Mouse (Mus musculus) hindbrain, embryonic 11.5 days (tissue): ENCODE measurements at regions not wholly inside any gene's neighbourhood (a gene's known extent, or its start where the extent isn't known, plus 50 kb on each side); places are given as distances from the start of the nearest gene placed in this dataset.
A peak's percentile ranks its signal among the peaks of the same experiment; 100 is the strongest.

Source experiments
- ATAC-seq: fragments of 200-750 bp; cut with Nextera tagmentation; 2 replicates; pipeline ENCODE4 v1.8.0; 2017; ENCODE audit warnings: mild to moderate bottlenecking, moderate TSS enrichment, moderate library complexity; ENCODE audit not compliant: low FRiP score
- DNase-seq: peaks from one replicate; pipeline ENCODE4 v3.0.0-alpha.2; 2015; ENCODE audit warnings: low spot score
- H3K27ac ChIP-seq: fragments of 300-500 bp; sonication (generic); 2 replicates; pipeline ENCODE4 v1.5.1; 2014; ENCODE audit warnings: mild to moderate bottlenecking, low read depth, low read length
- H3K27me3 ChIP-seq: fragments of 300-500 bp; sonication (generic); 2 replicates; pipeline ENCODE4 v1.6.1; 2014; ENCODE audit warnings: mild to moderate bottlenecking, low read length, moderate library complexity, mixed read lengths; ENCODE audit not compliant: control insufficient read depth, insufficient read depth
- H3K36me3 ChIP-seq: fragments of 300-500 bp; sonication (generic); 2 replicates; pipeline ENCODE4 v1.6.1; 2014; ENCODE audit warnings: mild to moderate bottlenecking, low read length, moderate library complexity, mixed read lengths; ENCODE audit not compliant: control insufficient read depth, insufficient read depth
- H3K4me1 ChIP-seq: fragments of 300-500 bp; sonication (generic); replicated peaks from 2 replicates; pipeline ENCODE4 v1.6.1; 2014; ENCODE audit warnings: low read length, mixed read lengths; ENCODE audit not compliant: control insufficient read depth, insufficient read depth
- H3K4me2 ChIP-seq: fragments of 300-500 bp; sonication (generic); replicated peaks from 2 replicates; pipeline ENCODE4 v1.6.1; 2014; ENCODE audit warnings: mild to moderate bottlenecking, low read depth, low read length
- H3K4me3 ChIP-seq: fragments of 300-500 bp; sonication (generic); 2 replicates; pipeline ENCODE4 v1.5.1; 2014; ENCODE audit warnings: low read depth, low read length
- H3K9ac ChIP-seq: fragments of 300-500 bp; sonication (generic); 2 replicates; pipeline ENCODE4 v1.6.1; 2014; ENCODE audit warnings: low read depth, low read length
- H3K9me3 ChIP-seq: fragments of 300-500 bp; sonication (generic); 2 replicates; pipeline ENCODE4 v1.6.1; 2016; ENCODE audit warnings: low read length; ENCODE audit not compliant: control insufficient read depth
- WGBS: fragments of 180-500 bp; shearing (Covaris S2); extraction: QIAGEN DNeasy Blood & Tissue Kit; methylation state at CpG from one replicate; pipeline ENCODE4 v1.1.7; 2014; 5-methylcytosine and 5-hydroxymethylcytosine counted together

DNA sequence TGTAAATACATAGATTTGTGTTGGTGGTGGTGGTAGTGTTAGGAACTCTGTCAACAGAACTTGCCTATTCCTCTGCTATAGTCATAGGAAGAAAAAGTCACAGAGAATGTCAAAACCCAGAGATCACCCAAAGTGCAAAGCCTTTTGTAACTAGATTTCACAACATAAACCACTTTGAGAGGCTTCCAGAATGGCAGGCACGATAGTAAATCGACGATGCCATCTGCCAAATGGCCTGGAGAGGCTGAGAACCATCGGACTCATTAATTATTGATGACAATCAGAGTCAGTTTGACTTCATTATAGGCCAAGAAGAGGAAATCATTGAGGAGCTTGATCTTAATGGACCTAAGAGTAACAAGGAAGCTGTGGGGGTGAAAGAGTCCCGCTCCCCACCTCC is 207.6 kb upstream of the Kirrel3 start:
- H3K36me3 ChIP-seq, result no peaks in the 10 kb centered on the region
- H3K4me1 ChIP-seq, result no peaks in the 10 kb centered on the region
- ATAC-seq (no peak), DNase-seq (no peak)
- no peak overlapping the region for H3K4me3 ChIP-seq
- no peak overlapping the region for H3K9ac ChIP-seq
- H3K9me3 ChIP-seq, result no peaks in the 10 kb centered on the region
- H3K27ac ChIP-seq, result no peak overlapping the region
- H3K4me2 ChIP-seq, result no peak overlapping the region
- no peaks in the 10 kb centered on the region for H3K27me3 ChIP-seq
- 78% methylated on average over 5 of the region's 5 CpGs for WGBS

GRCm38 (mm10) chr9:34279386-34279785 is 206.3 kb upstream of the Kirrel3 start:
- Histone ChIP-seq H3K27me3 (no peaks in the 10 kb centered on the region), H3K9ac (no peak overlapping the region), H3K9me3 (no peaks in the 10 kb centered on the region), H3K27ac (no peak overlapping the region), H3K4me2 (no peak overlapping the region), H3K36me3 (no peaks in the 10 kb centered on the region), H3K4me1 (no peaks in the 10 kb centered on the region), H3K4me3 (no peak overlapping the region)
- DNase-seq (no peak), ATAC-seq (no peak)
- 81% methylated on average over 2 of the region's 2 CpGs for WGBS

- ATAC-seq, result no peak; the same call in 1 of the 2 replicates
These were observed 205.8 kb upstream of the Kirrel3 start for GRCm38 (mm10) chr9:34279906-34280305.

DNA sequence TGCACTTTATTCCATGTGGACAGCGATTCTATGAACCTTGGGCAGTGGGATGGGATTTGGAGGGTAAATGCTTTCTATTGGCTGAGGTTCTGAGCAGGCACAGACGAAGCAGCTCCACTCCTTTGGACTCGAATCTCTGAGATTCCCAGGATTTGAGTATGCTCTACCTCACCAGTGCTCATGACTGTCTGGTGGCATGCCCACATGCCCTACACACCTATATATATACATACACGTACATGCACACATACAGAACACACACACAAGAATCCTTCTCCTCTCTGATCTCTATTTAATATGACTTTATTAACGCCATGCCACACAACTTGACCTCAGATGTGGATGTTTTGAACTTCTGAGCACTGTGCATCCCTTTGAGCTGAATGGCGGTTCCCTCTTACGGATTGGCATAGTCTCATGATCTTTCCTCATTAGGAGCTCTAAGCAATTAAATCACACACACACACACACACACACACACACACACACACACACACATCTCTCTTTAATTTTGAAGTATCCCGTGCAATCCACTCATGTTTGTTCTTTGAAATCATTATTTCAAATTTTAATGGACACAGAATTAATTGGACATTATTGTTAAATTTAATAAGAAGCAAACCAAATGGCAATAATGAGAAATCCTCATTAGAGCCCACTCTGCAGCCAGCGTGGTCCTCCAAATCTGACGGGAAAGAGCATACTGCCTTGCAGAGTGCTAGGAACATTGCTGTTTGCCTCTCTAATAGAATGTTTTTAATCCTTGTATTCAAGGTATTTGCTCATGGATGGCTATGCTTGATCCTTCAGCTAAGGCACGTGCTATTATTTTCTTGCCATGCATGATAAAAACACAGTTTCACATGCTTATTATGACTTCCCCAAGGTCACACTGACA is 205.1 kb upstream of the Kirrel3 start:
- DNase-seq, result no peak
- ATAC-seq, result no peak
- no peak overlapping the region for H3K4me3 ChIP-seq
- no peak overlapping the region for H3K9ac ChIP-seq
- H3K27me3 ChIP-seq, result no peaks in the 10 kb centered on the region
- H3K27ac ChIP-seq, result no peak overlapping the region
- H3K36me3 ChIP-seq, result no peaks in the 10 kb centered on the region
- 82% methylated on average over 11 of the region's 11 CpGs for WGBS
- no peaks in the 10 kb centered on the region for H3K9me3 ChIP-seq
- H3K4me1 ChIP-seq, result no peaks in the 10 kb centered on the region
- no peak overlapping the region for H3K4me2 ChIP-seq

More at GRCm38 (mm10) chr9:34279906-34280305, 205.8 kb upstream of the Kirrel3 start:
- Histone ChIP-seq H3K27me3 (no peaks in the 10 kb centered on the region), H3K9ac (no peak overlapping the region), H3K4me3 (no peak overlapping the region), H3K9me3 (no peaks in the 10 kb centered on the region), H3K36me3 (no peaks in the 10 kb centered on the region), H3K27ac (no peak overlapping the region), H3K4me2 (no peak overlapping the region), H3K4me1 (no peaks in the 10 kb centered on the region)
- no peak for DNase-seq
- 42% methylated on average over 2 of the region's 2 CpGs for WGBS

DNA sequence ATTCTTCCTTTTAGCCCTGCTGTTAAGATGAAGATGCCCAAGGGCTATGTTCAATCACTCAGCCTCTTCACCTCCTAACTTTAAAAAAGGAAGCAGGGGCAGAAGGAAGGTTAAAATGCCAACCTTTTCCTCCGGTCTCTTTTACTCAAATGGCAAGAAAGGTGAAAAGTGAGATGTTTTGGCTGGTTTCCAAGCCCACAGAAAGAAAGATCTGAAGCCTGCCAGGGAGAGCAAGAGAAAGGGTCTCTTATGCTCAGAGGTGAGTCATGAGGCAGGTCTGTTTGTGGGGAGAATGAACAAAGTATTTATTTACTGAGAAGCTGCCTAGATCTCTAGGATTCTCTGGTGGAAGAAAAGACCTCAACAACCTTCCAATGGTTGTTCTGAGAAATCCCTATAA is 162.1 kb upstream of the Kirrel3 start:
- no peak for DNase-seq
- WGBS, result 36% methylated on average over 1 of the region's 1 CpGs
- H3K36me3 ChIP-seq, result no peaks in the 10 kb centered on the region
- no peak overlapping the region for H3K4me3 ChIP-seq
- H3K27me3 ChIP-seq, result no peaks in the 10 kb centered on the region
- H3K4me1 ChIP-seq, result no peaks in the 10 kb centered on the region
- no peak overlapping the region for H3K4me2 ChIP-seq
- H3K9me3 ChIP-seq, result no peaks in the 10 kb centered on the region
- no peak overlapping the region for H3K9ac ChIP-seq
- H3K27ac ChIP-seq, result no peak overlapping the region
- no peak for ATAC-seq

- no peaks in the 10 kb centered on the region for H3K9me3 ChIP-seq
- ATAC-seq (no peak), DNase-seq (peak; percentile 4)
- no peak overlapping the region for H3K4me3 ChIP-seq
- no peak overlapping the region for H3K27ac ChIP-seq
- H3K27me3 ChIP-seq, result no peaks in the 10 kb centered on the region
- H3K4me1 ChIP-seq, result no peaks in the 10 kb centered on the region
- 88% methylated on average over 1 of the region's 1 CpGs for WGBS
- H3K4me2 ChIP-seq, result no peak overlapping the region
- no peak overlapping the region for H3K9ac ChIP-seq
- no peaks in the 10 kb centered on the region for H3K36me3 ChIP-seq
These were observed 157.0 kb upstream of the Kirrel3 start for GRCm38 (mm10) chr9:34328723-34329122.

GRCm38 (mm10) chr9:34334112-34334511 is 151.6 kb upstream of the Kirrel3 start:
- Histone ChIP-seq H3K9ac (no peak overlapping the region), H3K27me3 (no peaks in the 10 kb centered on the region), H3K4me3 (no peak overlapping the region), H3K4me2 (no peak overlapping the region), H3K27ac (no peak overlapping the region), H3K36me3 (no peaks in the 10 kb centered on the region), H3K4me1 (no peaks in the 10 kb centered on the region), H3K9me3 (no peaks in the 10 kb centered on the region)
- ATAC-seq, result no peak
- DNase-seq, result no peak

DNA sequence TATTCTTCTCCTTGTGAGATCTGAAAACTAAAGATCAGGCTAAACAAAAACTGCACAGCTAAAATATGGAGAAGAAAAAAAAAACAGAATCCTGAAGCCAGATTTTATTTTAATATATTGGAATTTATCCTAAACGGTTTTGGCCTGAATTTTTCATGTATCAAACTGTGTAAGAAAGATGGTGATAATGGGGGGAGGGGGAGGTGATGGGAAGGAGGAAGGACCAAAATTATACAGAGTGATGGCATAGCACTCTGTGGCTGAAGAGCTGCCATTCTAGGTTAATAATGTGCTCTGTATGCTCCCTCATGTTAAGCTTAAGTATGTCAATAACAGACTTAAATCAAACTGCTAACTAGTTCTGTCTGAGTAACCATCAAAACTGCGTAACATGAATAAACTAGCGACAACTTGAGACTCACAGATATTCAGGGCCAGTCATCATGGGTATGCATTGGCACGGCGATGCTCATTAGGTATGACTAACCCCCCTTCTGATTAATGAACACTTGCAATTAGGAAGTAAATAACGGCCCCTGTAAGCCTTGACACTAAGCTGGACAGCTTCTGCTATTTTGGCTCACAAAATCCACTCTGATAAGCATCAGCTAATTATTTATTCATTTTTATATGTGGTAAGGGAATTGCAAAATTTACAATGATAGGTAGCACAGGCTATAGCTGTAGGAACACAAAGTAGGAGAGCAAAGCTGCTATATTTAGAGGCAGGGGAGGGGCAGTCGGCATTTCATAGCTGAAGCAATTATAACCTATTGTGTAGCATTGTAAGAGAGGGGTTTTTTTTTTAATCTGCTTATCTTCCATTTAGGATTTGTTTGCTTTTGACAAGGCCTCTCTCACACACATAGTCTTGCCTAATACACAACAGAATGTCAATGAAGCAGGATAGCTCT is 150.9 kb upstream of the Kirrel3 start:
- H3K4me1 ChIP-seq, result no peaks in the 10 kb centered on the region
- no peak for DNase-seq
- no peak overlapping the region for H3K4me3 ChIP-seq
- H3K4me2 ChIP-seq, result no peak overlapping the region
- no peak overlapping the region for H3K27ac ChIP-seq
- no peak for ATAC-seq
- H3K36me3 ChIP-seq, result no peaks in the 10 kb centered on the region
- H3K27me3 ChIP-seq, result no peaks in the 10 kb centered on the region
- 83% methylated on average over 7 of the region's 7 CpGs for WGBS
- H3K9ac ChIP-seq, result no peak overlapping the region
- H3K9me3 ChIP-seq, result no peaks in the 10 kb centered on the region
